Mouse (Mus musculus) ES-E14 (cell line): ENCODE results near the gene Ugt1a7c.

Experiments
- HCFC1 ChIP-seq: IDR thresholded peaks from 2 replicates; pipeline ENCODE4 v1.6.1; 2012; ENCODE audit warnings: low read length, inconsistent platforms, borderline replicate concordance; ENCODE audit not compliant: insufficient read depth
- MAFK ChIP-seq: IDR thresholded peaks from 2 replicates; pipeline ENCODE4 v1.6.1; 2014; ENCODE audit warnings: mild to moderate bottlenecking, low read depth, low read length, inconsistent platforms; ENCODE audit not compliant: insufficient read depth
- ZNF384 ChIP-seq: IDR thresholded peaks from 2 replicates; pipeline ENCODE4 v1.6.1; 2012; ENCODE audit warnings: low read depth, low read length, inconsistent platforms

DNA sequence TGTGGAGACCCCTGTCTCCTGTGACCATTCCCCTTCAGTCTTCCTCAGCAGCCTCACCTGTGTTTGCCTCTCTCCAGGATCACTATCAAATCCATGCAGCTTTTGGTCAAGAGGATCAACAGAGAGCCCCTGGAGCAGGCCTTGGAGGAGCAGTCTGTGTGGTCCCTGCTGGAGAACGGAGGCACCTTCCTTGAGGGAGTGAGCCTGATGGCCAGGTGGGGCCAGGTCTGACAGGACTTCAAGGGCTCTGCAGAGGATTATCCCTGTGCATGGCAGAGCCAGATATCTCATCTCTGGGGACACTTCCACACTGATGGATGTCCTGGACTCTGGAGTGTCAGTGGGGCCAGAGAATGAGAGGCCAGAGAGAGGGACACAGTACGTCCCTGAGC lies 160.6 kb downstream of the Ugt1a7c start:
- TF ChIP-seq HCFC1 = no peak
- no peak for TF ChIP-seq ZNF384
- TF ChIP-seq MAFK = no peak
